Mouse (Mus musculus): Measurements from ENCODE around the gene Hist1h2bn.

DNA sequence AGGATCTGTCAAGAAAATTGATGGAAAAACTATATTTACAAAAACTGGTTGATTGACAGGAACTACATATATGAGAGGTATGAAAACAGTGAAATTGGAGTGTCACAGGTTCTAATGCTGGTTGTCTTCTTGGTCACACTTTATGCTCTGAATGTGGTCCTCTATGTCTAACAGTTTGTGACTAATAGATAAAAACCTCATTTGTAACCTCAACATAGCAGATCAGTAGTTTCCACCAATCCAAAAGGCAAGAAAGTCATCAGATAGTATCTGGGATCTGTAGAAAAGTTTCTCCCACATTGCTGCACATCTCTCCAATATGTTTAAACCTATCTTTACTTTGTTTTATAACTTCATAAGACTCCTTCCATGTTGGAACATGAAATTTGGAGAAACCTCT, 2.5 kb upstream of the Hist1h2bn start:
- TF ChIP-seq CTCF (IDR thresholded peaks at IDR 0.05; ENCODE audit: borderline replicate concordance, insufficient read depth, low read length) (no peak), POLR2A (IDR thresholded peaks at IDR 0.05; ENCODE audit: low read depth, low read length) (no peak)

Measured in embryonic fibroblast, embryonic 13.5 days (primary cell).